Mouse (Mus musculus): ENCODE data around the gene Gltpd2.
"Not testable (repeated sequence)": the region's sequence is repeated elsewhere in the genome, so short reads cannot be mapped to it uniquely, and the experiment has no call there.

Gltpd2 gene

GRCm38 (mm10) chr11:70516352-70516751 is 2.6 kb upstream of the Gltpd2 start:
- no peak for DNase-seq (ENCODE audit: low spot score in 2 of 2)

GRCm38 (mm10) chr11:70518436-70518835 is 560 bp upstream of the Gltpd2 start:
- DNase-seq (ENCODE audit: low spot score in 2 of 2): no peak

GRCm38 (mm10) chr11:70520178-70520769 is 1.3 kb downstream of the Gltpd2 start:
- DNase-seq (ENCODE audit: low spot score in 2 of 2): peak in 1 of 2 experiments; percentile 36

GRCm38 (mm10) chr11:70523306-70523989 is 4.5 kb downstream of the Gltpd2 start:
- not testable (repeated sequence) for DNase-seq (ENCODE audit: low spot score in 2 of 2)

- no peak for DNase-seq (ENCODE audit: low spot score in 2 of 2)
Measured at GRCm38 (mm10) chr11:70524782-70525181, 5.8 kb downstream of the Gltpd2 start.

- peak; percentile 79 to 87 for DNase-seq (ENCODE audit: low spot score in 2 of 2)
Measured at GRCm38 (mm10) chr11:70525184-70525678, 6.2 kb downstream of the Gltpd2 start, which contains the start of gene Psmb6. TSS of gene Psmb6 (plus strand) at chr11:70525367.

GRCm38 (mm10) chr11:70525726-70526125 is 6.7 kb downstream of the Gltpd2 start:
- no peak for DNase-seq (ENCODE audit: low spot score in 2 of 2)

- DNase-seq (ENCODE audit: low spot score in 2 of 2): no peak
Measured at GRCm38 (mm10) chr11:70526211-70526610, 7.2 kb downstream of the Gltpd2 start.

- DNase-seq (ENCODE audit: low spot score in 2 of 2): no peak
Measured at GRCm38 (mm10) chr11:70528610-70529009, 9.6 kb downstream of the Gltpd2 start.

- DNase-seq (ENCODE audit: low spot score in 2 of 2): not testable (repeated sequence)
Measured at GRCm38 (mm10) chr11:70531065-70531464, 12.1 kb downstream of the Gltpd2 start.

GRCm38 (mm10) chr11:70532839-70533238 is 13.8 kb downstream of the Gltpd2 start, which contains the start of gene Gm40193:
TSS of gene Gm40193 (minus strand) at chr11:70532939.
- DNase-seq (ENCODE audit: low spot score in 2 of 2): no peak

GRCm38 (mm10) chr11:70539423-70539822 is 20.4 kb downstream of the Gltpd2 start:
- DNase-seq (ENCODE audit: low spot score in 2 of 2): no peak

- peak; percentile 84 to 88 for DNase-seq (ENCODE audit: low spot score in 2 of 2)
Measured at GRCm38 (mm10) chr11:70539877-70540587, 21.0 kb downstream of the Gltpd2 start, which contains the start of gene Pld2. TSS of gene Pld2 (plus strand) at chr11:70540064.

- no peak for DNase-seq (ENCODE audit: low spot score in 2 of 2)
Measured at GRCm38 (mm10) chr11:70540928-70541327, 21.9 kb downstream of the Gltpd2 start.

GRCm38 (mm10) chr11:70541415-70541814 is 22.4 kb downstream of the Gltpd2 start:
- DNase-seq (ENCODE audit: low spot score in 2 of 2): no peak

GRCm38 (mm10) chr11:70544496-70544895 is 25.5 kb downstream of the Gltpd2 start:
- no peak for DNase-seq (ENCODE audit: low spot score in 2 of 2)

- no peak for DNase-seq (ENCODE audit: low spot score in 2 of 2)
Measured at GRCm38 (mm10) chr11:70551526-70551925, 32.5 kb downstream of the Gltpd2 start.

- no peak for DNase-seq (ENCODE audit: low spot score in 2 of 2)
Measured at GRCm38 (mm10) chr11:70553940-70554339, 34.9 kb downstream of the Gltpd2 start.

GRCm38 (mm10) chr11:70557545-70557944 is 38.5 kb downstream of the Gltpd2 start:
- DNase-seq (ENCODE audit: low spot score in 2 of 2): no peak

GRCm38 (mm10) chr11:70561937-70562286 is 42.9 kb downstream of the Gltpd2 start:
- DNase-seq (ENCODE audit: low spot score in 2 of 2): no peak

GRCm38 (mm10) chr11:70562287-70562994 is 43.4 kb downstream of the Gltpd2 start, which contains the start of gene Mink1:
TSS of gene Mink1 (plus strand) at chr11:70562881.
- DNase-seq (ENCODE audit: low spot score in 2 of 2): peak; percentile 78 to 83

Data from urinary bladder, adult 18-20 months (tissue).